Mouse (Mus musculus) liver, embryonic 16.5 days (tissue): ENCODE data around the gene Xylt2. TPM values are rescaled to one million over a fixed set of nuclear protein-coding genes. Genes with fewer than 3 reads are reported as not detected.
A peak's percentile ranks its signal among the peaks of the same experiment; 100 is the strongest.
"Not testable (repeated sequence)": the region's sequence is repeated elsewhere in the genome, so short reads cannot be mapped to it uniquely, and the experiment has no call there.

Experiments used
- ATAC-seq: fragments of 200-750 bp; cut with Nextera tagmentation; 2 replicates; pipeline ENCODE4 v1.8.0; 2017; ENCODE audit warnings: low read depth, mild to moderate bottlenecking, moderate number of reproducible peaks, moderate library complexity
- H3K27ac ChIP-seq: fragments of 300-500 bp; sonication (generic); 2 replicates; pipeline ENCODE4 v1.5.1; 2014; ENCODE audit warnings: mild to moderate bottlenecking, low read length
- H3K27me3 ChIP-seq: fragments of 300-500 bp; sonication (generic); 2 replicates; pipeline ENCODE4 v1.6.1; 2014; ENCODE audit warnings: low read depth, low read length, mixed read lengths; ENCODE audit not compliant: control insufficient read depth, insufficient read depth
- H3K36me3 ChIP-seq: fragments of 300-500 bp; sonication (generic); 2 replicates; pipeline ENCODE4 v1.6.1; 2014; ENCODE audit warnings: mild to moderate bottlenecking; ENCODE audit not compliant: control insufficient read depth, insufficient read depth
- H3K4me1 ChIP-seq: fragments of 300-500 bp; sonication (generic); 2 replicates; pipeline ENCODE4 v1.6.1; 2014; ENCODE audit warnings: low read depth, low read length, mixed read lengths; ENCODE audit not compliant: control insufficient read depth
- H3K4me2 ChIP-seq: fragments of 300-500 bp; sonication (generic); 2 replicates; pipeline ENCODE4 v1.6.1; 2014; ENCODE audit warnings: low read depth, low read length, mixed read lengths
- H3K4me3 ChIP-seq: fragments of 300-500 bp; sonication (generic); 2 replicates; pipeline ENCODE4 v1.5.1; 2014; ENCODE audit warnings: low read depth, mild to moderate bottlenecking, low read length
- H3K9ac ChIP-seq: fragments of 300-500 bp; sonication (generic); 2 replicates; pipeline ENCODE4 v1.6.1; 2014; ENCODE audit warnings: low read depth, low read length
- H3K9me3 ChIP-seq: fragments of 300-500 bp; sonication (generic); replicated peaks from 2 replicates; pipeline ENCODE4 v1.6.1; 2016; ENCODE audit warnings: low read length; ENCODE audit not compliant: control insufficient read depth
- WGBS: fragments of 180-500 bp; shearing (Covaris S2); extraction: QIAGEN DNeasy Blood & Tissue Kit; methylation state at CpG from one replicate; pipeline ENCODE4 v1.1.7; 2014; ENCODE audit not compliant: insufficient replicate concordance; 5-methylcytosine and 5-hydroxymethylcytosine counted together
- polyA plus RNA-seq: library from polyadenylated mRNA; unstranded; fragments of >200 nt; fragmentation: Nextera tagmentation; extraction: Ambion mirVana; gene quantifications from 2 replicates; pipeline ENCODE4 v1.2.1, GENCODE M21; 2015

Gene Xylt2
- polyA plus RNA-seq, 1 experiment from 2014 or later: 2.6 TPM

- Histone ChIP-seq H3K9me3 (no peaks in the 10 kb centered on the region), H3K27ac (peak within 1 kb of the TSS; percentile 92), H3K36me3 (peaks cover 5% of the 10 kb centered on the region; the same call in 1 of the 2 replicates), H3K4me3 (peak within 1 kb of the TSS; percentile 85), H3K9ac (peak within 1 kb of the TSS; percentile 79), H3K27me3 (no peaks in the 10 kb centered on the region), H3K4me1 (peaks cover 14% of the 10 kb centered on the region), H3K4me2 (peak within 1 kb of the TSS; percentile 87)
- peak; percentile 90 for ATAC-seq
- WGBS: under 1% methylated on average over 32 of the region's 32 CpGs
These were observed 23.5 kb downstream of the Xylt2 start, which contains the start of the genes Mrpl27 and Eme1 for GRCm38 (mm10) chr11:94653663-94654436. TSS of gene Mrpl27 (plus strand) at chr11:94653767. TSS of gene Eme1 (minus strand) at chr11:94653964.

DNA sequence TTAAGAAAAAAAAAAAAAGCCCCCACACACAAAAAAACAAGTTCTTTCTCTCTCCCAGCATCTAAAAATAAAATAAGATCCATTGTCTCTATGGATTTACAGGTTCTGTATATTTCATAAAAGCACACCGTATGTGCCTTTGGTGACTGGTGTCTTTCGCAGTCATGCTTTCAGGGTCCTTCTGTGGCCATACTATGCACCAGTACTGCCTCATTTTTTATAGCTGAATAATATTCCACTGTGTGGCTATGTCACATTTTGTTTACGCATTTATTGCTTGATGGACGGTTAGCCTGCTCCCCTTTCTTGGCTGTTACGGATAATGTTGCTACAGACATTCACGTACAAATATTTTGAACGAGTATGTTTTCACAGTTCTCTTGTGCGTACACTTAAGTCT, 24.3 kb downstream of the Xylt2 start:
- peak overlapping the region; percentile 79 for H3K9ac ChIP-seq
- 32% methylated on average over 8 of the region's 8 CpGs for WGBS
- peaks cover 14% of the 10 kb centered on the region for H3K4me1 ChIP-seq
- ATAC-seq: no peak
- peak overlapping the region; percentile 85 for H3K4me3 ChIP-seq
- no peaks in the 10 kb centered on the region for H3K27me3 ChIP-seq
- H3K4me2 ChIP-seq: peak overlapping the region; percentile 87
- peaks cover 6% of the 10 kb centered on the region; the same call in 1 of the 2 replicates for H3K36me3 ChIP-seq
- H3K27ac ChIP-seq: no peak overlapping the region
- H3K9me3 ChIP-seq: no peaks in the 10 kb centered on the region

DNA sequence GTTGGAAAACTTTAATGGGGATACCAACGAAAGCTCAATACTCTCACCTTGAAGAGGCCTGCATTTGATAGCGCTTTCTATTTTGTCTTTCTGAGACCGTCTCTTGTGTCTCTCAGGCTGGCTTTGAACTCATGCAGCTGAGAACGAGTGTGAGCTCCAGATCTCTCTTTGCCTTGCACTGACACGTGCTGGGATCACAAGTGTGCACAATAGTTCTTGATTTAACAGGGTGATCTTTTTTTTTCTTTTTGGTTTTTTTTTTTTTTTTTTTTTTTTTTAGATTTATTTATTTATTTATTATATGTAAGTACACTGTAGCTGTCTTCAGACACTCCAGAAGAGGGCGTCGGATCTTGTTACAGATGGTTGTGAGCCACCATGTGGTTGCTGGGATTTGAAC, 26.1 kb downstream of the Xylt2 start:
- H3K27me3 ChIP-seq, H3K27ac ChIP-seq, H3K4me3 ChIP-seq, H3K9me3 ChIP-seq, ATAC-seq, H3K9ac ChIP-seq, H3K4me2 ChIP-seq: not testable (repeated sequence)
- peaks cover 14% of the 10 kb centered on the region for H3K4me1 ChIP-seq
- H3K36me3 ChIP-seq: peaks cover 18% of the 10 kb centered on the region; the same call in 1 of the 2 replicates
- WGBS: 87% methylated on average over 5 of the region's 7 CpGs

GRCm38 (mm10) chr11:94646457-94646856, 30.9 kb downstream of the Xylt2 start:
- Histone ChIP-seq H3K9me3 (no peaks in the 10 kb centered on the region), H3K4me1 (no peaks in the 10 kb centered on the region), H3K4me2 (no peak overlapping the region), H3K27me3 (no peaks in the 10 kb centered on the region), H3K4me3 (no peak overlapping the region), H3K27ac (no peak overlapping the region), H3K36me3 (peaks cover 42% of the 10 kb centered on the region), H3K9ac (no peak overlapping the region)
- no peak for ATAC-seq
- WGBS: 91% methylated on average over 4 of the region's 4 CpGs

DNA sequence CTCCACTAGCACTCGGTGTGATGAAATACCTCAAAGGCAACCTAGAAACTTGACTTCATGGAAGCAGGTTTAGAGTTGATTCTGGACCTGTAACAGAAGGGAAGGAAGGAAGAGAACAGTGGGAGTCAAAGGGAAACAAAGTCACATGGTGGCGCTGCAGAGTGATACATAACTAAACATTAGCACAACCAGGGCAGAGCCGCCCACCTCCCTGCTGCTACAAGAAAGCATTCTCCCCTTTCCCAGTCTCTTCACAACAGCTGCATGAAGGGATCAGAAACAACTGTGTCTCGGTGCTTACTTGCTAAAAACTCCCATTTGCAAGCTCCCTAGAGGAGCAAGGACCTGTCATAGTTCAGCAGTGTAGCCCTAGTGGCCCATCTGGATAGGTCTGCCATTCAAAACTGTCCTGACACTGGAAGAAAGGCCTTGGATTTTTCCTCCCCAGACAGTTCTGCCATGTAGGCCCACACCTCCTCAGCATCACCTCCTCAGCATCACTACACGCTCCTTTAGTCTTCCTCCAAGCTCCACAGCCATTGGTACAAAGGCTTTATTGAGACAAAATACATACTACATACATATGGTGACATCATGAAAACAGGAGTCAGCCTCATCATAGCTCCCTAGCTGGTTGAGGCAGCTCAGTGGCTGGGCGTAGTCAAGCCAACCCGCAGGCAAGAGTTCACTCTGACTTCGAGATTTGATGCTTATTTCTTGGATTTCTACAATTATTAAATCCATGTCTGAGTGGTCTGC, 32.7 kb downstream of the Xylt2 start:
- H3K4me2 ChIP-seq: no peak overlapping the region
- no peaks in the 10 kb centered on the region for H3K9me3 ChIP-seq
- no peaks in the 10 kb centered on the region for H3K4me1 ChIP-seq
- H3K27me3 ChIP-seq: no peaks in the 10 kb centered on the region
- WGBS: 77% methylated on average over 8 of the region's 8 CpGs
- H3K4me3 ChIP-seq: no peak overlapping the region
- no peak overlapping the region for H3K9ac ChIP-seq
- ATAC-seq: no peak
- H3K27ac ChIP-seq: no peak overlapping the region
- peaks cover 50% of the 10 kb centered on the region for H3K36me3 ChIP-seq

DNA sequence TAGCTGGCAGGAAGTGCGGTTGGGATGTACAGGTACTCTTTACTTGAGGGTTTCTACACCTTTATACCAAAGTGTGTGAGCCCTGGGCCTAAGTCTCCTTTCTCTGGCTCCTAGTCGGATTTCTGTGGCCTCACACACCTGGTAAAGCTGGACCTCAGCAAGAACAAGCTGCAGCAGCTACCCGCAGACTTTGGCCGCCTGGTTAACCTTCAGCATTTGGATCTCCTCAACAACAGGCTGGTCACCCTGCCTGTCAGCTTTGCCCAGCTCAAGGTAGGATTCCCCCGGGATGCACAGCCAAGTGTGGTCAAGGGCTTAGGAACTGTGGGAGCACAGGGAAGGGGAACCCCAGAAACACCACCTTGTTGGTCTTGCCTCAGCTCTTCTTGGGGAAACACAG, 42.9 kb downstream of the Xylt2 start:
- Histone ChIP-seq H3K36me3 (peaks cover 39% of the 10 kb centered on the region), H3K4me1 (peaks cover 7% of the 10 kb centered on the region), H3K27me3 (no peaks in the 10 kb centered on the region), H3K4me2 (no peak overlapping the region), H3K27ac (no peak overlapping the region), H3K9ac (no peak overlapping the region), H3K9me3 (no peaks in the 10 kb centered on the region), H3K4me3 (no peak overlapping the region)
- no peak for ATAC-seq
- 80% methylated on average over 5 of the region's 5 CpGs for WGBS

DNA sequence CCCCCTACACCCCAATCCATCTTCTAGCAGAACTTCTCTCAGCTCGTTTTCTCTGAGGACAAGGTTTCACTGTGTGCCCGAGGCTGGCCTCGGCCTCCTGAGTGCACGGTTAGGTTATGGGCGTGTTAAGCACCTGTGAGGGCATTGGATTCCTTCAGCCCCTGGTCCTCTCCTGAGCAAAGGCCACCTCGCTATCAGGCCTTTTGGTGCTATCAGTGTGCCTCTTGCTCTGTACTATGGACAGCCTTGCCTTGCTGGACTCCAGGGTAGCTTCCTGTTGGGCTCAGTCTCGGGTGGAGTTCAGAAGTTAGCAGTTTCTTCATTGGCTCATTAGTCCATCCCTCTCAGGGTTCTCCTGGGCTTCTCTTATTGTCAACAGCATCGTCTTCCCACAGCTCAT, 44.3 kb downstream of the Xylt2 start:
- Histone ChIP-seq H3K36me3 (peaks cover 28% of the 10 kb centered on the region), H3K9me3 (no peaks in the 10 kb centered on the region), H3K4me2 (no peak overlapping the region), H3K27ac (no peak overlapping the region), H3K4me1 (peaks cover 7% of the 10 kb centered on the region), H3K4me3 (no peak overlapping the region), H3K27me3 (no peaks in the 10 kb centered on the region), H3K9ac (no peak overlapping the region)
- WGBS: 72% methylated on average over 8 of the region's 8 CpGs
- ATAC-seq: 0 out of 2 replicates have a peak, but pooled peaks have one; percentile 6

GRCm38 (mm10) chr11:94631969-94632368, 45.3 kb downstream of the Xylt2 start:
- ATAC-seq: no peak
- Histone ChIP-seq H3K4me2 (no peak overlapping the region), H3K4me3 (no peak overlapping the region), H3K4me1 (peaks cover 7% of the 10 kb centered on the region), H3K36me3 (peaks cover 23% of the 10 kb centered on the region), H3K27me3 (no peaks in the 10 kb centered on the region), H3K9me3 (no peaks in the 10 kb centered on the region), H3K27ac (no peak overlapping the region), H3K9ac (no peak overlapping the region)
- 84% methylated on average over 5 of the region's 5 CpGs for WGBS
